Mouse (Mus musculus) embryo, embryonic 9.5 days (tissue): ENCODE measurements at regions not wholly inside any gene's neighbourhood (a gene's known extent, or its start where the extent isn't known, plus 50 kb on each side); places are given as distances from the start of the nearest gene placed in this dataset.
A peak's percentile ranks its signal among the peaks of the same experiment; 100 is the strongest.

Source experiments
- DNase-seq: peaks from one replicate; pipeline ENCODE4 v3.0.0-alpha.2; 2017; ENCODE audit errors: extremely low spot score

- no peak for DNase-seq
These were observed 72.0 kb upstream of the Col5a2 start for GRCm38 (mm10) chr1:45575131-45575530.

- DNase-seq: no peak
These were observed 77.4 kb upstream of the Col5a2 start for GRCm38 (mm10) chr1:45580466-45580865.

- DNase-seq: no peak
These were observed 84.4 kb upstream of the Col5a2 start for GRCm38 (mm10) chr1:45587351-45588025.

GRCm38 (mm10) chr1:45597316-45597715 lies 94.2 kb upstream of the Col5a2 start:
- DNase-seq: no peak

GRCm38 (mm10) chr1:45599421-45599820 lies 96.3 kb upstream of the Col5a2 start:
- no peak for DNase-seq

GRCm38 (mm10) chr1:45600011-45600410 lies 96.9 kb upstream of the Col5a2 start:
- DNase-seq: no peak

GRCm38 (mm10) chr1:45605571-45605970 lies 102.5 kb upstream of the Col5a2 start:
- no peak for DNase-seq

- no peak for DNase-seq
These were observed 105.2 kb upstream of the Col5a2 start for GRCm38 (mm10) chr1:45608316-45608715.

- no peak for DNase-seq
These were observed 115.9 kb upstream of the Col5a2 start for GRCm38 (mm10) chr1:45619008-45619407.

- DNase-seq: no peak
These were observed 122.8 kb upstream of the Col5a2 start for GRCm38 (mm10) chr1:45625921-45626320.

- DNase-seq: no peak
These were observed 123.7 kb upstream of the Col5a2 start for GRCm38 (mm10) chr1:45626733-45627132.

- peak; percentile 40 for DNase-seq
These were observed 124.8 kb upstream of the Col5a2 start for GRCm38 (mm10) chr1:45627840-45628239.

GRCm38 (mm10) chr1:45647301-45647700 lies 144.2 kb upstream of the Col5a2 start:
- no peak for DNase-seq

GRCm38 (mm10) chr1:45653248-45653647 lies 141.7 kb upstream of the Wdr75 start:
- no peak for DNase-seq

- DNase-seq: no peak
These were observed 131.0 kb upstream of the Wdr75 start for GRCm38 (mm10) chr1:45663882-45664520.

- DNase-seq: peak; percentile 49
These were observed 122.4 kb upstream of the Wdr75 start for GRCm38 (mm10) chr1:45672443-45673156.

GRCm38 (mm10) chr1:45675771-45676439 lies 119.1 kb upstream of the Wdr75 start:
- DNase-seq: no peak

GRCm38 (mm10) chr1:45679964-45680709 lies 114.8 kb upstream of the Wdr75 start:
- DNase-seq: no peak

- no peak for DNase-seq
These were observed 94.1 kb upstream of the Wdr75 start for GRCm38 (mm10) chr1:45700893-45701292.

- no peak for DNase-seq
These were observed 93.5 kb upstream of the Wdr75 start for GRCm38 (mm10) chr1:45701516-45701915.

- DNase-seq: no peak
These were observed 71.6 kb upstream of the Wdr75 start for GRCm38 (mm10) chr1:45723369-45723768.

GRCm38 (mm10) chr1:45732958-45733357 lies 62.0 kb upstream of the Wdr75 start:
- no peak for DNase-seq
